Mouse (Mus musculus) spleen, postnatal 10 days (tissue): ENCODE results near the gene Slc45a2.

Source experiments
- DNase-seq, 2 experiments: peaks; one replicate each; pipeline ENCODE4 v3.0.0; 2021 to 2022; ENCODE audit warnings: low spot score in 2 of 2

Slc45a2 gene

GRCm38 (mm10) chr15:11004646-11005045, 4.1 kb downstream of the Slc45a2 start:
- no peak for DNase-seq

- no peak for DNase-seq
Measured at GRCm38 (mm10) chr15:11008756-11009155, 8.2 kb downstream of the Slc45a2 start.

GRCm38 (mm10) chr15:11010976-11011548, 10.5 kb downstream of the Slc45a2 start:
- DNase-seq: no peak

- DNase-seq: no peak
Measured at GRCm38 (mm10) chr15:11014931-11015330, 14.4 kb downstream of the Slc45a2 start.

- DNase-seq: no peak
Measured at GRCm38 (mm10) chr15:11026801-11027561, 26.5 kb downstream of the Slc45a2 start.

GRCm38 (mm10) chr15:11030188-11030587, 29.7 kb downstream of the Slc45a2 start:
- DNase-seq: no peak

GRCm38 (mm10) chr15:11035947-11036474, 35.5 kb downstream of the Slc45a2 start:
- no peak for DNase-seq

GRCm38 (mm10) chr15:11036535-11037375, 36.2 kb downstream of the Slc45a2 start:
- no peak for DNase-seq

- no peak for DNase-seq
Measured at GRCm38 (mm10) chr15:11037376-11037695, 36.8 kb downstream of the Slc45a2 start.

- DNase-seq: no peak
Measured at GRCm38 (mm10) chr15:11037711-11038110, 37.2 kb downstream of the Slc45a2 start, which contains the start of gene Rxfp3. Gene Rxfp3 (minus strand): TSS chr15:11037991.

GRCm38 (mm10) chr15:11038476-11038875, 38.0 kb downstream of the Slc45a2 start:
- peak in 1 of 2 experiments; percentile 31 for DNase-seq

- DNase-seq: no peak
Measured at GRCm38 (mm10) chr15:11040067-11040466, 39.5 kb downstream of the Slc45a2 start.

- DNase-seq: no peak
Measured at GRCm38 (mm10) chr15:11041229-11041628, 40.7 kb downstream of the Slc45a2 start.

GRCm38 (mm10) chr15:11042828-11043227, 42.3 kb downstream of the Slc45a2 start:
- DNase-seq: no peak

GRCm38 (mm10) chr15:11053678-11054439, 53.3 kb downstream of the Slc45a2 start:
- DNase-seq: no peak

GRCm38 (mm10) chr15:11054440-11055080, 54.0 kb downstream of the Slc45a2 start:
- DNase-seq: no peak

GRCm38 (mm10) chr15:11062903-11063302, 62.4 kb downstream of the Slc45a2 start:
- no peak for DNase-seq

GRCm38 (mm10) chr15:11064160-11064557, 63.6 kb downstream of the Slc45a2 start:
- DNase-seq: no peak

GRCm38 (mm10) chr15:11064558-11065411, 64.3 kb downstream of the Slc45a2 start, which contains the start of gene Adamts12:
Gene Adamts12 (plus strand): TSS chr15:11064790.
- peak in 1 of 2 experiments; percentile 16 for DNase-seq
